Mouse (Mus musculus): Measurements from ENCODE around the gene Ano4. TPM values are rescaled to one million over a fixed set of nuclear protein-coding genes. Genes with fewer than 3 reads are reported as not detected.

The Ano4 gene
- polyA plus RNA-seq, 1 experiment from 2014 or later, result not detected

DNA sequence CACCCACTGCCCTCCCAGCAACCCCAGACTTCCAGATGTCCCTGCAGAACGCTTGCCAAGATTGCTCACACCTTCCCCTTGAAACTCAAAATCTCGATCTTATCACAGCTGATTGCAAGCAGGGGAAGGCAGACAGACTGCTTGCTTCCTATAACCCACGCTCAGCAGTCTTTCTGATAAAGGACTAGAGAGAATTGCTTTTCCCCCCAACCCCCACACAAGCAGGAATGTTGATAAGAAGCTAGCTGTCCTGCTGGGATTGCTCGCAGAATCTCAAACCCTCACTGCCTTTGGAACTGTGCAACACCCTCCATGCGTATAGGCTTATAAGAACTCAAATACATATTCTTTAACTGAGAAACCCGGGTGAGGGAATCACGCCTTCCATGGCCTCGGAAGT is 846 bp downstream of the Ano4 start:
- no peak for TF ChIP-seq CTCF (IDR thresholded peaks at IDR 0.05; ENCODE audit: low read depth)
- no peak for TF ChIP-seq EP300 (IDR thresholded peaks at IDR 0.05; ENCODE audit: low read depth)
- Histone ChIP-seq H3K27ac (ENCODE audit: low read depth) (no peak overlapping the region), H3K27me3 (ENCODE audit: insufficient read depth, low read length) (peaks cover 26% of the 10 kb centered on the region), H3K4me3 (ENCODE audit: low read depth, low read length) (no peak overlapping the region), H3K9ac (replicated peaks) (no peak overlapping the region), H3K9me3 (ENCODE audit: low read length) (no peaks in the 10 kb centered on the region), H3K36me3 (replicated peaks; ENCODE audit: insufficient read depth, low read length) (no peaks in the 10 kb centered on the region), H3K4me2 (ENCODE audit: low read depth, low read length) (no peak overlapping the region), H3K4me1 (ENCODE audit: insufficient read depth) (peaks cover 5% of the 10 kb centered on the region; the same call in 1 of the 2 replicates)
- DNase-seq (no peak), ATAC-seq (no peak)
- WGBS (ENCODE audit: insufficient replicate concordance), result 22% methylated on average over 8 of the region's 8 CpGs

- no peak for TF ChIP-seq CTCF (IDR thresholded peaks at IDR 0.05; ENCODE audit: low read depth)
- TF ChIP-seq EP300 (IDR thresholded peaks at IDR 0.05; ENCODE audit: low read depth), result no peak
- Histone ChIP-seq H3K4me1 (ENCODE audit: insufficient read depth) (no peaks in the 10 kb centered on the region), H3K4me2 (ENCODE audit: low read depth, low read length) (no peak overlapping the region), H3K9me3 (ENCODE audit: low read length) (no peaks in the 10 kb centered on the region), H3K4me3 (ENCODE audit: low read depth, low read length) (no peak overlapping the region), H3K36me3 (replicated peaks; ENCODE audit: insufficient read depth, low read length) (no peaks in the 10 kb centered on the region), H3K27ac (ENCODE audit: low read depth) (no peak overlapping the region), H3K27me3 (ENCODE audit: insufficient read depth, low read length) (no peaks in the 10 kb centered on the region), H3K9ac (replicated peaks) (no peak overlapping the region)
- WGBS (ENCODE audit: insufficient replicate concordance), result 100% methylated on average over 1 of the region's 1 CpGs
- DNase-seq (no peak), ATAC-seq (no peak)
These were observed 14.3 kb downstream of the Ano4 start for GRCm38 (mm10) chr10:89330261-89330660.

DNA sequence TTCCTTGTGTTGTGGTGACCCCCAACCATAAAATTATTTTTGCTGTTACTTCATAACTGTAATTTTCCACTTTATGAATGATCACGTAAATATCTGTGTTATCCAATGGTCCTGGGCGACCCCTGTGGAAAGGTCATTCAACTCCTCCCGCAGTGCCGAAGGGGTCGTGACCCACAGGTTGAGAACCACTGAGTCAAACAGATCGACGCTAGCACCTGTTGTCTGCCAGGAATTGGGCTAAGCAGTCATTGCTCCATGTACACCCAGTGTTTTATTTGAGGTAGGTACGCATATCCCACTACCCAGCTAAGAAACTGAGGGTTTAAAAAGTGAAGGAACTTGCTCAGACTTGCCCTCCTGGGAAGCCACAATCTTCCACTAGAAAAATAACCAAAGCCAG is 14.8 kb downstream of the Ano4 start:
- no peak overlapping the region for H3K4me3 ChIP-seq (ENCODE audit: low read depth, low read length)
- H3K9me3 ChIP-seq (ENCODE audit: low read length), result no peaks in the 10 kb centered on the region
- H3K27me3 ChIP-seq (ENCODE audit: insufficient read depth, low read length), result no peaks in the 10 kb centered on the region
- no peak overlapping the region for H3K27ac ChIP-seq (ENCODE audit: low read depth)
- TF ChIP-seq CTCF (IDR thresholded peaks at IDR 0.05; ENCODE audit: low read depth), result no peak
- TF ChIP-seq EP300 (IDR thresholded peaks at IDR 0.05; ENCODE audit: low read depth), result no peak
- ATAC-seq (no peak), DNase-seq (no peak)
- WGBS (ENCODE audit: insufficient replicate concordance), result 78% methylated on average over 8 of the region's 8 CpGs
- no peaks in the 10 kb centered on the region for H3K4me1 ChIP-seq (ENCODE audit: insufficient read depth)
- no peak overlapping the region for H3K4me2 ChIP-seq (ENCODE audit: low read depth, low read length)
- H3K9ac ChIP-seq (replicated peaks), result no peak overlapping the region
- H3K36me3 ChIP-seq (replicated peaks; ENCODE audit: insufficient read depth, low read length), result no peaks in the 10 kb centered on the region

GRCm38 (mm10) chr10:89328876-89329275 is 15.7 kb downstream of the Ano4 start:
- 72% methylated on average over 8 of the region's 8 CpGs for WGBS (ENCODE audit: insufficient replicate concordance)
- no peak overlapping the region for H3K4me3 ChIP-seq (ENCODE audit: low read depth, low read length)
- H3K27me3 ChIP-seq (ENCODE audit: insufficient read depth, low read length), result no peaks in the 10 kb centered on the region
- no peak for DNase-seq
- H3K4me2 ChIP-seq (ENCODE audit: low read depth, low read length), result no peak overlapping the region
- ATAC-seq, result no peak
- no peak overlapping the region for H3K27ac ChIP-seq (ENCODE audit: low read depth)
- no peaks in the 10 kb centered on the region for H3K9me3 ChIP-seq (ENCODE audit: low read length)
- H3K9ac ChIP-seq (replicated peaks), result no peak overlapping the region
- H3K36me3 ChIP-seq (replicated peaks; ENCODE audit: insufficient read depth, low read length), result no peaks in the 10 kb centered on the region
- no peaks in the 10 kb centered on the region for H3K4me1 ChIP-seq (ENCODE audit: insufficient read depth)
- TF ChIP-seq CTCF (IDR thresholded peaks at IDR 0.05; ENCODE audit: low read depth) (no peak), EP300 (IDR thresholded peaks at IDR 0.05; ENCODE audit: low read depth) (no peak)

GRCm38 (mm10) chr10:89327004-89327511 is 17.5 kb downstream of the Ano4 start:
- no peak overlapping the region for H3K4me3 ChIP-seq (ENCODE audit: low read depth, low read length)
- H3K9ac ChIP-seq (replicated peaks), result no peak overlapping the region
- no peaks in the 10 kb centered on the region for H3K4me1 ChIP-seq (ENCODE audit: insufficient read depth)
- DNase-seq, result peak; percentile 77
- WGBS (ENCODE audit: insufficient replicate concordance), result 29% methylated on average over 15 of the region's 15 CpGs
- H3K27me3 ChIP-seq (ENCODE audit: insufficient read depth, low read length), result no peaks in the 10 kb centered on the region
- 0 out of 2 replicates have a peak, but pooled peaks have one; percentile 19 for ATAC-seq
- TF ChIP-seq EP300 (IDR thresholded peaks at IDR 0.05; ENCODE audit: low read depth) (no peak), CTCF (IDR thresholded peaks at IDR 0.05; ENCODE audit: low read depth) (peak; percentile 88)
- no peaks in the 10 kb centered on the region for H3K9me3 ChIP-seq (ENCODE audit: low read length)
- H3K36me3 ChIP-seq (replicated peaks; ENCODE audit: insufficient read depth, low read length), result no peaks in the 10 kb centered on the region
- H3K4me2 ChIP-seq (ENCODE audit: low read depth, low read length), result no peak overlapping the region
- H3K27ac ChIP-seq (ENCODE audit: low read depth), result no peak overlapping the region

GRCm38 (mm10) chr10:89326383-89326782 is 18.2 kb downstream of the Ano4 start:
- no peaks in the 10 kb centered on the region for H3K36me3 ChIP-seq (replicated peaks; ENCODE audit: insufficient read depth, low read length)
- TF ChIP-seq EP300 (IDR thresholded peaks at IDR 0.05; ENCODE audit: low read depth) (no peak), CTCF (IDR thresholded peaks at IDR 0.05; ENCODE audit: low read depth) (no peak)
- no peak for ATAC-seq

GRCm38 (mm10) chr10:89307566-89307965 is 37.0 kb downstream of the Ano4 start:
- Histone ChIP-seq H3K4me2 (ENCODE audit: low read depth, low read length) (no peak overlapping the region), H3K9ac (replicated peaks) (no peak overlapping the region), H3K9me3 (ENCODE audit: low read length) (no peaks in the 10 kb centered on the region), H3K4me1 (ENCODE audit: insufficient read depth) (no peaks in the 10 kb centered on the region), H3K36me3 (replicated peaks; ENCODE audit: insufficient read depth, low read length) (no peaks in the 10 kb centered on the region), H3K27me3 (ENCODE audit: insufficient read depth, low read length) (no peaks in the 10 kb centered on the region), H3K27ac (ENCODE audit: low read depth) (no peak overlapping the region), H3K4me3 (ENCODE audit: low read depth, low read length) (no peak overlapping the region)
- TF ChIP-seq EP300 (IDR thresholded peaks at IDR 0.05; ENCODE audit: low read depth), result no peak
- TF ChIP-seq CTCF (IDR thresholded peaks at IDR 0.05; ENCODE audit: low read depth), result no peak
- ATAC-seq, result no peak
- no peak for DNase-seq

More at GRCm38 (mm10) chr10:89326383-89326782, 18.2 kb downstream of the Ano4 start:
- no peak overlapping the region for H3K4me3 ChIP-seq (ENCODE audit: low read depth, low read length)
- no peaks in the 10 kb centered on the region for H3K27me3 ChIP-seq (ENCODE audit: insufficient read depth, low read length)
- 89% methylated on average over 5 of the region's 5 CpGs for WGBS (ENCODE audit: insufficient replicate concordance)
- H3K9me3 ChIP-seq (ENCODE audit: low read length), result no peaks in the 10 kb centered on the region
- H3K4me2 ChIP-seq (ENCODE audit: low read depth, low read length), result no peak overlapping the region
- H3K27ac ChIP-seq (ENCODE audit: low read depth), result no peak overlapping the region
- no peak overlapping the region for H3K9ac ChIP-seq (replicated peaks)
- H3K4me1 ChIP-seq (ENCODE audit: insufficient read depth), result no peaks in the 10 kb centered on the region
- DNase-seq, result no peak
